In genomic region chr2:110351406-110351805, GRCm38 (mm10) we compare ENCODE assay signal across 16 mouse cellular contexts. TPM values are rescaled to one million over a fixed set of nuclear protein-coding genes. Genes with fewer than 3 reads are reported as not detected.
"Had no signal": no experiment of that assay in that cellular context is flagged by ENCODE, and none has a peak within 500 bp of the region (broad histone marks: within the 10 kb centered on the region; RNA-seq: fewer than 3 reads in every experiment).

No protein-coding gene starts in this region.

- DNase-seq: lung, adult 18-20 months; lung, postnatal 4 days; right cerebral cortex, postnatal 14 days; thymus, adult 2 months; thymus, postnatal 25 days; thymus, postnatal 4 days had no signal

- H3K4me2 ChIP-seq: lung, embryonic 14.5 days; midbrain, embryonic 12.5 days; neural tube, embryonic 12.5 days; stomach, embryonic 15.5 days had no signal

- H3K9ac ChIP-seq: lung, embryonic 14.5 days; midbrain, embryonic 12.5 days; neural tube, embryonic 12.5 days; stomach, embryonic 15.5 days had no signal

- H3K4me1 ChIP-seq: stomach, embryonic 15.5 days had no signal

- H3K36me3 ChIP-seq: midbrain, embryonic 10.5 days; midbrain, embryonic 12.5 days; neural tube, embryonic 12.5 days; stomach, embryonic 15.5 days had no signal

- H3K9me3 ChIP-seq: midbrain, embryonic 10.5 days; midbrain, embryonic 12.5 days; neural tube, embryonic 12.5 days; stomach, embryonic 15.5 days had no signal

- H3K27me3 ChIP-seq: midbrain, embryonic 12.5 days; neural tube, embryonic 12.5 days; stomach, embryonic 15.5 days had no signal

- H3K4me3 ChIP-seq: midbrain, embryonic 10.5 days; midbrain, embryonic 12.5 days; neural tube, embryonic 12.5 days; stomach, embryonic 15.5 days had no signal

- H3K27ac ChIP-seq: midbrain, embryonic 10.5 days; midbrain, embryonic 12.5 days; neural tube, embryonic 12.5 days; stomach, embryonic 15.5 days; stomach, postnatal 0 days had no signal

RNA-seq across cellular contexts. Expression of gene Fibin, which starts 11.6 kb away (rescaled TPM):
- total RNA-seq: megakaryocyte, adult 5-6 weeks; megakaryocyte-erythroid progenitor cell, adult 5-6 weeks had no signal

RNA-seq across cellular contexts. Expression of gene Bbox1, which starts 37.0 kb away (rescaled TPM):
- total RNA-seq: megakaryocyte, adult 5-6 weeks; megakaryocyte-erythroid progenitor cell, adult 5-6 weeks; neutrophil, adult 5-6 weeks had no signal
- polyA plus RNA-seq: midbrain, embryonic 10.5 days; neural tube, embryonic 12.5 days; spleen, adult 2 months had no signal
